Mouse (Mus musculus) heart, embryonic 12.5 days (tissue): Measurements from ENCODE around the gene Ube2v1. TPM values are rescaled to one million over a fixed set of nuclear protein-coding genes. Genes with fewer than 3 reads are reported as not detected.
A peak's percentile ranks its signal among the peaks of the same experiment; 100 is the strongest.
"Not testable (repeated sequence)": the region's sequence is repeated elsewhere in the genome, so short reads cannot be mapped to it uniquely, and the experiment has no call there.

Experiments used
- ATAC-seq: fragments of 200-750 bp; cut with Nextera tagmentation; 2 replicates; pipeline ENCODE4 v1.8.0; 2017; ENCODE audit warnings: moderate TSS enrichment, moderate library complexity; ENCODE audit not compliant: insufficient number of reproducible peaks, low FRiP score
- H3K27ac ChIP-seq: fragments of 300-500 bp; sonication (generic); 2 replicates; pipeline ENCODE4 v1.5.1; 2016; ENCODE audit warnings: mild to moderate bottlenecking, moderate library complexity; ENCODE audit not compliant: poor library complexity, severe bottlenecking
- H3K27me3 ChIP-seq: fragments of 300-500 bp; sonication (generic); replicated peaks from 2 replicates; pipeline ENCODE4 v1.6.1; 2016; ENCODE audit warnings: mild to moderate bottlenecking, moderate library complexity
- H3K36me3 ChIP-seq: fragments of 300-500 bp; sonication (generic); 2 replicates; pipeline ENCODE4 v1.6.1; 2016; ENCODE audit warnings: mild to moderate bottlenecking, moderate library complexity
- H3K4me1 ChIP-seq: fragments of 300-500 bp; sonication (generic); replicated peaks from 2 replicates; pipeline ENCODE4 v1.6.1; 2016; ENCODE audit warnings: mild to moderate bottlenecking
- H3K4me2 ChIP-seq: fragments of 300-500 bp; sonication (generic); 2 replicates; pipeline ENCODE4 v1.6.1; 2016; ENCODE audit warnings: mild to moderate bottlenecking, moderate library complexity
- H3K4me3 ChIP-seq: fragments of 300-500 bp; sonication (generic); 2 replicates; pipeline ENCODE4 v1.5.1; 2016; ENCODE audit warnings: mild to moderate bottlenecking
- H3K9ac ChIP-seq: fragments of 300-500 bp; sonication (generic); 2 replicates; pipeline ENCODE4 v1.6.1; 2016; ENCODE audit warnings: mild to moderate bottlenecking, moderate library complexity
- H3K9me3 ChIP-seq: fragments of 300-500 bp; sonication (generic); replicated peaks from 2 replicates; pipeline ENCODE4 v1.6.1; 2016; ENCODE audit warnings: mild to moderate bottlenecking, moderate library complexity
- WGBS: fragments of 180-500 bp; shearing (Covaris S2); methylation state at CpG from one replicate; pipeline ENCODE4 v1.1.7; 2016; 5-methylcytosine and 5-hydroxymethylcytosine counted together
- polyA plus RNA-seq: library from polyadenylated mRNA; unstranded; fragments of >200 nt; fragmentation: Nextera tagmentation; extraction: Ambion mirVana; gene quantifications from 2 replicates; pipeline ENCODE4 v1.2.1, GENCODE M21; 2016

Ube2v1 gene
- polyA plus RNA-seq, 1 experiment from 2014 or later = 216 TPM

- H3K4me1 ChIP-seq = peaks cover 57% of the 10 kb centered on the region
- H3K4me2 ChIP-seq = 0 out of 2 replicates have a peak overlapping the region, but pooled peaks have one; percentile 2
- no peak overlapping the region for H3K9ac ChIP-seq
- ATAC-seq = no peak
- 71% methylated on average over 9 of the region's 9 CpGs for WGBS
- peaks cover 20% of the 10 kb centered on the region for H3K36me3 ChIP-seq
- H3K27me3 ChIP-seq = no peaks in the 10 kb centered on the region
- H3K9me3 ChIP-seq = no peaks in the 10 kb centered on the region
- 0 out of 2 replicates have a peak overlapping the region, but pooled peaks have one; percentile 2 for H3K27ac ChIP-seq
- no peak overlapping the region for H3K4me3 ChIP-seq
Measured at GRCm38 (mm10) chr2:167621255-167622087, 10.4 kb downstream of the Ube2v1 start.

GRCm38 (mm10) chr2:167617472-167617871 lies 14.4 kb downstream of the Ube2v1 start:
- Histone ChIP-seq H3K9me3 (peaks cover 7% of the 10 kb centered on the region; the same call in 1 of the 2 replicates), H3K4me3 (no peak overlapping the region), H3K9ac (no peak overlapping the region), H3K4me1 (peaks cover 36% of the 10 kb centered on the region), H3K27me3 (no peaks in the 10 kb centered on the region), H3K27ac (no peak overlapping the region), H3K36me3 (peaks cover 60% of the 10 kb centered on the region), H3K4me2 (no peak overlapping the region)
- WGBS = 58% methylated on average over 4 of the region's 4 CpGs
- ATAC-seq = no peak

GRCm38 (mm10) chr2:167617034-167617433 lies 14.9 kb downstream of the Ube2v1 start:
- Histone ChIP-seq H3K9me3 (peaks cover 7% of the 10 kb centered on the region; the same call in 1 of the 2 replicates), H3K9ac (no peak overlapping the region), H3K27ac (no peak overlapping the region), H3K4me2 (no peak overlapping the region), H3K36me3 (peaks cover 65% of the 10 kb centered on the region), H3K4me3 (no peak overlapping the region), H3K27me3 (no peaks in the 10 kb centered on the region), H3K4me1 (peaks cover 34% of the 10 kb centered on the region)
- WGBS = 72% methylated on average over 3 of the region's 3 CpGs
- no peak for ATAC-seq

GRCm38 (mm10) chr2:167613335-167613734 lies 18.6 kb downstream of the Ube2v1 start:
- not testable (repeated sequence) for ATAC-seq, H3K4me2 ChIP-seq, H3K9me3 ChIP-seq

GRCm38 (mm10) chr2:167612122-167612521 lies 19.8 kb downstream of the Ube2v1 start:
- Histone ChIP-seq H3K27ac (no peak overlapping the region), H3K36me3 (peaks cover 86% of the 10 kb centered on the region), H3K4me1 (peaks cover 34% of the 10 kb centered on the region), H3K4me2 (no peak overlapping the region), H3K4me3 (no peak overlapping the region), H3K9ac (no peak overlapping the region), H3K9me3 (peaks cover 7% of the 10 kb centered on the region; the same call in 1 of the 2 replicates), H3K27me3 (no peaks in the 10 kb centered on the region)
- WGBS = 92% methylated on average over 14 of the region's 14 CpGs
- no peak for ATAC-seq

More at GRCm38 (mm10) chr2:167613335-167613734, 18.6 kb downstream of the Ube2v1 start:
- H3K4me3 ChIP-seq, H3K27ac ChIP-seq, H3K9ac ChIP-seq, H3K27me3 ChIP-seq: not testable (repeated sequence)
- Histone ChIP-seq H3K36me3 (peaks cover 92% of the 10 kb centered on the region), H3K4me1 (peaks cover 39% of the 10 kb centered on the region)
- WGBS = 90% methylated on average over 7 of the region's 7 CpGs

- Histone ChIP-seq H3K9ac (no peak overlapping the region), H3K4me2 (no peak overlapping the region), H3K27ac (no peak overlapping the region), H3K9me3 (peaks cover 7% of the 10 kb centered on the region; the same call in 1 of the 2 replicates), H3K4me1 (peaks cover 39% of the 10 kb centered on the region), H3K36me3 (peaks cover 81% of the 10 kb centered on the region), H3K4me3 (no peak overlapping the region), H3K27me3 (no peaks in the 10 kb centered on the region)
- 76% methylated on average over 10 of the region's 10 CpGs for WGBS
- ATAC-seq = no peak
Measured at GRCm38 (mm10) chr2:167611287-167611686, 20.6 kb downstream of the Ube2v1 start.

GRCm38 (mm10) chr2:167606745-167607123 lies 25.2 kb downstream of the Ube2v1 start:
- peaks cover 35% of the 10 kb centered on the region for H3K36me3 ChIP-seq
- H3K9me3 ChIP-seq = no peaks in the 10 kb centered on the region
- peaks cover 5% of the 10 kb centered on the region; the same call in 1 of the 2 replicates for H3K27me3 ChIP-seq
- no peak overlapping the region for H3K4me2 ChIP-seq
- H3K4me3 ChIP-seq = no peak overlapping the region
- 75% methylated on average over 4 of the region's 4 CpGs for whole genome bisulfite sequencing
- peaks cover 47% of the 10 kb centered on the region for H3K4me1 ChIP-seq
- H3K27ac ChIP-seq = no peak overlapping the region
- H3K9ac ChIP-seq = no peak overlapping the region; the same call in 1 of the 2 replicates
- ATAC-seq = no peak

- H3K27ac ChIP-seq = no peak overlapping the region
Measured at GRCm38 (mm10) chr2:167605817-167606744, 25.8 kb downstream of the Ube2v1 start.

GRCm38 (mm10) chr2:167605178-167605794 lies 26.6 kb downstream of the Ube2v1 start:
- 18% methylated on average over 11 of the region's 11 CpGs for WGBS
- H3K27ac ChIP-seq = no peak overlapping the region
- peak; percentile 51; the same call in 1 of the 2 replicates for ATAC-seq

More at GRCm38 (mm10) chr2:167605817-167606744, 25.8 kb downstream of the Ube2v1 start:
- WGBS = 62% methylated on average over 17 of the region's 17 CpGs
- Histone ChIP-seq H3K4me2 (no peak overlapping the region), H3K4me3 (no peak overlapping the region), H3K9ac (no peak overlapping the region), H3K36me3 (peaks cover 29% of the 10 kb centered on the region), H3K27me3 (peaks cover 5% of the 10 kb centered on the region; the same call in 1 of the 2 replicates), H3K9me3 (no peaks in the 10 kb centered on the region), H3K4me1 (peaks cover 42% of the 10 kb centered on the region)
- ATAC-seq = no peak

GRCm38 (mm10) chr2:167602978-167603377 lies 28.9 kb downstream of the Ube2v1 start:
- 33% methylated on average over 5 of the region's 5 CpGs for WGBS
- H3K27me3 ChIP-seq = peaks cover 5% of the 10 kb centered on the region; the same call in 1 of the 2 replicates
- H3K4me3 ChIP-seq = no peak overlapping the region
- no peak overlapping the region for H3K27ac ChIP-seq
- H3K36me3 ChIP-seq = peaks cover 8% of the 10 kb centered on the region
- peaks cover 36% of the 10 kb centered on the region for H3K4me1 ChIP-seq
- no peak overlapping the region for H3K9ac ChIP-seq
- H3K9me3 ChIP-seq = no peaks in the 10 kb centered on the region
- no peak for ATAC-seq
- no peak overlapping the region for H3K4me2 ChIP-seq

More at GRCm38 (mm10) chr2:167605178-167605794, 26.6 kb downstream of the Ube2v1 start:
- Histone ChIP-seq H3K4me1 (peaks cover 44% of the 10 kb centered on the region), H3K9me3 (no peaks in the 10 kb centered on the region), H3K27me3 (peaks cover 5% of the 10 kb centered on the region; the same call in 1 of the 2 replicates), H3K4me3 (no peak overlapping the region), H3K4me2 (no peak overlapping the region), H3K36me3 (peaks cover 21% of the 10 kb centered on the region), H3K9ac (no peak overlapping the region)
